Mouse (Mus musculus) liver, adult 2 months (tissue): ENCODE data around the gene Ift22. TPM values are rescaled to one million over a fixed set of nuclear protein-coding genes. Genes with fewer than 3 reads are reported as not detected.

Experiments
- DNase-seq: peaks from one replicate; pipeline ENCODE4 v3.0.0-alpha.2; 2011; ENCODE audit warnings: low read depth, low spot score; ENCODE audit errors: extremely low read depth
- H3K27ac ChIP-seq: fragments of 200-500 bp; replicated peaks from 2 replicates; pipeline ENCODE4 v1.5.1; 2012; ENCODE audit warnings: low read depth, mild to moderate bottlenecking, control low read depth, inconsistent platforms, low read length; ENCODE audit not compliant: insufficient read depth
- H3K27me3 ChIP-seq: fragments of 200-500 bp; 2 replicates; pipeline ENCODE4 v1.6.1; 2012; ENCODE audit warnings: mild to moderate bottlenecking, moderate library complexity, low read length, inconsistent platforms; ENCODE audit not compliant: control insufficient read depth, insufficient read depth
- H3K36me3 ChIP-seq: fragments of 200-500 bp; 2 replicates; pipeline ENCODE4 v1.6.1; 2012; ENCODE audit warnings: low read length, inconsistent platforms; ENCODE audit not compliant: control insufficient read depth, insufficient read depth
- H3K4me1 ChIP-seq: fragments of 200-500 bp; 2 replicates; pipeline ENCODE4 v1.6.1; 2011; ENCODE audit warnings: low read length; ENCODE audit not compliant: control insufficient read depth, insufficient read depth
- H3K4me3 ChIP-seq: fragments of 200-500 bp; 2 replicates; pipeline ENCODE4 v1.5.1; 2011; ENCODE audit warnings: low read depth, mild to moderate bottlenecking, control low read depth, low read length, moderate library complexity; ENCODE audit not compliant: insufficient read depth
- H3K79me2 ChIP-seq: fragments of 200-500 bp; 2 replicates; pipeline ENCODE4 v1.6.1; 2012; ENCODE audit warnings: inconsistent platforms, mild to moderate bottlenecking, low read length, moderate library complexity; ENCODE audit not compliant: control insufficient read depth, insufficient read depth
- H3K9ac ChIP-seq: fragments of 200-500 bp; 2 replicates; pipeline ENCODE4 v1.6.1; 2012; ENCODE audit warnings: low read depth, mild to moderate bottlenecking, control low read depth, inconsistent platforms, low read length
- CTCF ChIP-seq: fragments of 200-500 bp; IDR thresholded peaks from 2 replicates; pipeline ENCODE4 v1.5.1; 2011; ENCODE audit warnings: low read depth, low read length, control low read depth
- POLR2A ChIP-seq: fragments of 200-500 bp; IDR thresholded peaks from 2 replicates; pipeline ENCODE4 v1.6.1; 2011; ENCODE audit warnings: low read length, control low read depth; ENCODE audit not compliant: insufficient read depth; ENCODE audit errors: extremely low read depth
- WGBS: fragments of 180-500 bp; shearing (Covaris S2); methylation state at CpG from one replicate; pipeline ENCODE4 v1.1.7; 2018; 5-methylcytosine and 5-hydroxymethylcytosine counted together
- polyA plus RNA-seq: library from polyadenylated mRNA; depleted of rRNA; stranded (reverse); fragments of >200 nt; gene quantifications from 2 replicates; pipeline ENCODE4 v1.2.3, GENCODE M21; 2012
- total RNA-seq: library from RNA; depleted of rRNA; stranded (reverse); fragments of >200 nt; gene quantifications from 2 replicates; pipeline ENCODE4 v1.2.3, GENCODE M21; 2014

Ift22 gene
- total and polyA plus RNA-seq, 2 experiments, result 2.4 to 3.8 TPM

DNA sequence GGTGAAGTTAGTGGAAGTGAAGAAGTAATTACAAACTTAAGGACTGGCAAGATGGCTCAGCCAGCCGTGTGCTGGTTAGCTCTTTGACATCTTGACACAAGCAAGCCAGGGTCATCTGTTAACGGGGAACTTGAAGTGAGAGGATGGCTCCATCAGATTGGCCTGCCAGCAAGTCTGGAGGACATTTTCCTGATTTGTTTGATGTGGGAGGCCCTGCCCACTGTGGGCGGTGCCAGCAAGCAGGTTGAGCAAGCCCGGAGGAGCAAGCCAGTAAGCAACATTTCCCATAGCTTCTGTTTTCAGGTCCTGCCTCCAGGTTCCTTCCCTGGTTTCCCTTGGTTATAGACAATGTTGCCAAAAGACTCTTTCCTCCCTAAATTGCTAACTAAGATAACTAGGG is 47.7 kb downstream of the Ift22 start:
- WGBS, result 35% methylated on average over 4 of the region's 4 CpGs
- Histone ChIP-seq H3K79me2 (peaks cover 21% of the 10 kb centered on the region; the same call in 1 of the 2 replicates), H3K4me3 (no peak overlapping the region)

DNA sequence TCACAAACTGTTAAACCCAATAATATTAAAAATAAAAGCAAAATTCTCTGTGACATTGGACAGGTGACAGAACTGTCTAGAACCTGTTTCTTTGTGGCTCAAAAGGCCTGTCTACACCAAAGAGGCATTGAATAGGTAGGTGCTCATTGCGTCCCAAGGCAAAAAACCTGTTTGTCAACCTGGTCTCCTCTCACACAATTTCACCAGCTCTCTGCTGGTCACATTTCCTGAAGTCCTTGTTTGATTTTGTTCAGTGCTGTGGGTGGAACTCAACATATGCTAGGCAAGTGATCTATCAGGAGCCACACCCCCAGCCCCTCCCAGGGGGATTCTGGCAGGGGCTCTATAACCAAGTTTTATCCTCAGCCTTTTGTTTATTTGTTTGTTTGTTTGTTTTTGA is 49.3 kb downstream of the Ift22 start:
- Histone ChIP-seq H3K36me3 (no peaks in the 10 kb centered on the region), H3K4me1 (peaks cover 28% of the 10 kb centered on the region), H3K79me2 (peaks cover 23% of the 10 kb centered on the region; the same call in 1 of the 2 replicates), H3K4me3 (no peak overlapping the region), H3K27me3 (no peaks in the 10 kb centered on the region), H3K9ac (no peak overlapping the region), H3K27ac (no peak overlapping the region)
- DNase-seq, result no peak
- WGBS, result 98% methylated on average over 1 of the region's 1 CpGs
- TF ChIP-seq POLR2A (no peak), CTCF (no peak)

More for the DNA sequence above, 47.7 kb downstream of the Ift22 start:
- H3K4me1 ChIP-seq, result peaks cover 28% of the 10 kb centered on the region
- peak; percentile 74 for DNase-seq
- no peak overlapping the region for H3K9ac ChIP-seq
- no peaks in the 10 kb centered on the region for H3K36me3 ChIP-seq
- 0 out of 2 replicates have a peak overlapping the region, but pooled peaks have one; percentile 4 for H3K27ac ChIP-seq
- TF ChIP-seq CTCF, result no peak
- TF ChIP-seq POLR2A, result no peak
- no peaks in the 10 kb centered on the region for H3K27me3 ChIP-seq

DNA sequence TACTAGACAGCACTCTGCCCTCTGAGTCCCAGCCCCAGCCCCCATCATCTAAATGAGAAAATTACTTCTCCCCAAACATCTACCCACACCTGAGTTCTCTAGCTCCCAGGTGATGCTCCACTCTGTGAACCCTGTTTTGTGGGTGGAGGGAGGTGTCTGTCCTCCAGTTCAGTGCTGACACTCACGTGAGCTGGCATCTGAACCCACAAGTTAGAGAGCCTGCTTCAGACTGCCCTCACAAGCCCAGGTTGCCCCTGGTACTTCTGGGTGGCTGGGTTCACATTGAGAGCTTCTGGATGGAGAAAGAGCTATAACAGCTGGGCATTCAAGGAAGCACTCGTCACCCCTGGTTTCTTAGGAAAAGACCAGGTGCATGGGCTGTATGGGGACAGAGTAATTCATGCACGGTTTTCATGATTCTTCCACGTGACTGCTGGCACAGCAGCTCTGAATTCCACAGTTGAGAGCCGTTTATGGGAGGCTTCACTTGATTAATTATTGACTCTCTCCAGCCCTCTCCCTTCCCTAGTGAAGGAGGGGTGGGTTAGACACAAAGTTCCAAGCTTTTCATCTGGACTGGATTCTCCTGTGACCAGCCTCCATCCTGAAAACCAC is 51.1 kb downstream of the Ift22 start:
- Histone ChIP-seq H3K4me1 (peaks cover 35% of the 10 kb centered on the region), H3K27me3 (no peaks in the 10 kb centered on the region), H3K36me3 (0 out of 2 replicates have a peak, but pooled peaks cover 2% of the 10 kb centered on the region), H3K27ac (peak overlapping the region; percentile 63), H3K9ac (no peak overlapping the region), H3K79me2 (peaks cover 22% of the 10 kb centered on the region; the same call in 1 of the 2 replicates), H3K4me3 (no peak overlapping the region)
- TF ChIP-seq POLR2A (no peak), CTCF (no peak)
- peak; percentile 87 for DNase-seq
- 21% methylated on average over 5 of the region's 5 CpGs for WGBS

DNA sequence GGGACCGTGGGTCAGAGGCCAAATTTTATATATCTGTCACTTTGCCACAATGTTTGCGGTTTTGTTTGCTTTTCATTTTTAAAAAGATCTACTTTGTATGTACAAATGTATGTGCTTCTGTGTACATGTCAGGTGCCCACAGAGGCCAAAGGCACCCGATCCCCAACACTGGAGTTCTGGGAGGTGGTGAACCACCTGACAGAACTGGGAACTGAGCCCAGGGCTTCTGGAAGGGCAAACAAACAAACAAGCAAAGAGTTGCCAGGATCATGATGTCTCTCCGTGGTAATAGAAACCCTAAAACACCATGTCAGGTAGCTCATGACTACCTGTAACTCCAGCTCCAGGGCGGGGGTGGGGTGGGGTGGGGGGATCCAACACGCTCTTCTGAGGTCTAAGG is 52.1 kb downstream of the Ift22 start:
- Histone ChIP-seq H3K36me3 (peaks cover 2% of the 10 kb centered on the region; the same call in 1 of the 2 replicates), H3K9ac (no peak overlapping the region), H3K4me1 (peaks cover 29% of the 10 kb centered on the region), H3K27ac (no peak overlapping the region), H3K79me2 (peaks cover 15% of the 10 kb centered on the region; the same call in 1 of the 2 replicates), H3K4me3 (no peak overlapping the region), H3K27me3 (no peaks in the 10 kb centered on the region)
- 64% methylated on average over 6 of the region's 6 CpGs for WGBS
- peak; percentile 94 for DNase-seq
- TF ChIP-seq CTCF (no peak), POLR2A (no peak)

DNA sequence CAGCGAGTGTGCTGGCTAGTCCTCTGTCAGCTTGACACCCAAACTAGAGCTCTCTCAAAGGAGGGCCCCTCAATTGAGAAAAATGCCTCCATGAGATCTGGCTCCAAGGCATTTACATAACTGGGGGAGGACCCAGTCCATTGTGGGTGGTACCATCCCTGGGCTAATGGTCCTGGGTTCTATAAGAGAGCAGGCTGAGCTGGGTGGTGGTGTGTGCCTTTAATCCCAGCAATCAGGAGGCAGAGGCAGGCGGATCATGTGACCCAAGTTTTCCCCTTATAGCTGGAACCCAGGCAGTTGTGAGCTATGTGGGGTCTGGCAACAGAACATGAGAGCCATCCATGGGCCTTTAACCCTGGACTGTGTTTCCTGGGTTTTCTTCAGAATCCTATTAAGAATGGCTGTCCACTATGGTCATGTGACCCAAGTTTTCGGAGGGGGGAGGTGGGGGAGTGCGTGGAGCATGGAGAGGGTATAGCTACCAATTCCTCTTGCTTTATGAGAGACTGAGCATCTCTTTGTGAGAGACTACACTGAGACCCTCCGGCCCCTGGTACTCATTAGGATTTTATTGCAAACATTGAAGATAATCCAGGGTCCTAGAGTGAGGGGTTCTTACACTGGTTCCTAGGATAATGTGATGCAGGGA is 53.5 kb downstream of the Ift22 start:
- WGBS, result 37% methylated on average over 5 of the region's 5 CpGs
- DNase-seq, result no peak
- no peak for TF ChIP-seq CTCF
- no peak for TF ChIP-seq POLR2A
- peak overlapping the region; percentile 34 for H3K27ac ChIP-seq
- H3K4me1 ChIP-seq, result peaks cover 22% of the 10 kb centered on the region
- 0 out of 2 replicates have a peak overlapping the region, but pooled peaks have one; percentile 5 for H3K9ac ChIP-seq
- peaks cover 2% of the 10 kb centered on the region; the same call in 1 of the 2 replicates for H3K36me3 ChIP-seq
- H3K79me2 ChIP-seq, result peaks cover 7% of the 10 kb centered on the region; the same call in 1 of the 2 replicates
- no peaks in the 10 kb centered on the region for H3K27me3 ChIP-seq
- peak overlapping the region; percentile 66 for H3K4me3 ChIP-seq

DNA sequence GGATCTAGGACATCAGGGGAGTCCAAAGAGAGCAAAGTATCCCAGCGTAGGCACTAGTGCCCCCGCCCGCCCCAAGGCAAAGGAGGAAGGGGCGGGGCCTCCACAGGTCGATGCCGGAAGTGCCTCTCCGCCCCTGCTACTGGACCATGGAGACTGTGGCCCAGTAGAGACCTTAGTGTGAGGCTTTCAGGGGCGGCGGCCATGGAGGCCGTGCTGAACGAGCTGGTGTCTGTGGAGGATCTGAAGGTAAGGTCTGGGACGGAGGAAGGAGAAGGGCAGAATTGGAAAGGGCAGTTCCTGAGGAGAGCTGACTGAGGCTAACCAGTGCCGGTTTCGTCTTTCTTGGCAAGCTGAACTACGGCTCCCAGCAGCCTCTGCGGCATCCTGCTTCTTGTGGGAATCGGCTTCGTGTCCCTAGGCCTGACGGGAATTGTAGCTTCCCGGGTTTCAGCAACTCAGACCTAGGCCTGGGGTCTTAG is 54.1 kb downstream of the Ift22 start:
- peak; percentile 91 for DNase-seq
- peak overlapping the region; percentile 76 for H3K9ac ChIP-seq
- peak; percentile 72; the same call in 1 of the 2 replicates for TF ChIP-seq POLR2A
- TF ChIP-seq CTCF, result no peak; the same call in 1 of the 2 replicates
- H3K79me2 ChIP-seq, result peaks cover 4% of the 10 kb centered on the region; the same call in 1 of the 2 replicates
- H3K4me3 ChIP-seq, result peak overlapping the region; percentile 66
- H3K27me3 ChIP-seq, result no peaks in the 10 kb centered on the region
- peak overlapping the region; percentile 82 for H3K27ac ChIP-seq
- WGBS, result under 1% methylated on average over 20 of the region's 20 CpGs
- peaks cover 2% of the 10 kb centered on the region; the same call in 1 of the 2 replicates for H3K36me3 ChIP-seq
- H3K4me1 ChIP-seq, result peaks cover 19% of the 10 kb centered on the region
